Mouse (Mus musculus) adrenal gland (tissue): ENCODE results near the gene Cbfa2t2.

Source experiments
- intact Hi-C: fragments of 180-260 bp; cut with DNase I; formaldehyde crosslinking; loops from one replicate; pipeline ENCODE4 v1.15.1; 2025

Cbfa2t2 gene

GRCm38 (mm10) chr2:154534704-154535270, 98.5 kb downstream of the Cbfa2t2 start:
- intact Hi-C loops = no loop called here

DNA sequence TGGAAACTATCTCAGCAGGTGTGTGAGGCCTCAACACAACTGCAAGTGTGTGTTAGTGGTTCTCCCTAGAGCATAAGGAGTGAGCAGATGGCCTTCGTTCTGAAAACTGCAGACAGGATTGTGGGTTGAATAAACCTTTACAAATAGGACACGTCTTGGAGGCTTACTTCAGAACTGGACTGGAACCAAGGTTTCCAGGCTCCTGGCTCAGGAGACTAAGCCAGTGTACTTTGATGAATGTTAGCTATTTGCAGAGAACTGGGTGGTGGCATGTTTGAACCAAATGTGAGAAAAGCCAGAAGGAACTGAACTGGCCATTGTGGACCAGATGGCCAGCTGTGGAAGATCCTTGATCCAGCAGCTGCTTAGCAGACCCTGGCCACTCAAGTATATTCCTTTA, 102.0 kb downstream of the Cbfa2t2 start:
- intact Hi-C loops = no loop called here

DNA sequence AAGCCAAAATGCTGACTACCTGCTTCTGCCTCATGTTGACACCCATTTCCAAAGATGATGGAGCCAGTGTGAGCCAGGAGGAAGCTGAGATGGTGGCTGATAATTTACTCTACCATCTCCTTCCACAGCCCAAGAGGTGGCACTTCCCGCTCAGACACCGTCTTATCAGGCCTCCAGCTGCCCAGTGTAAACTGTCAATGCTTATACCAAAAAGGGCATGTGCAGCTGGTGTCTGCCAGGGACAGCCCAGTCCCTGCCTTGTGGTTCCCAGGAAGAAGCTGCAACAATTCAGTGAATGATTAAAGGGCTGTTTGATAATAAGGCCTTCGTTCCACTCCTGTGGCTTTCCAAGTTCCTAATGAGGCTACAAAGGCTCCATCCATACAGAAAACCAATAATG, 102.4 kb downstream of the Cbfa2t2 start:
- intact Hi-C loops = no loop called here

DNA sequence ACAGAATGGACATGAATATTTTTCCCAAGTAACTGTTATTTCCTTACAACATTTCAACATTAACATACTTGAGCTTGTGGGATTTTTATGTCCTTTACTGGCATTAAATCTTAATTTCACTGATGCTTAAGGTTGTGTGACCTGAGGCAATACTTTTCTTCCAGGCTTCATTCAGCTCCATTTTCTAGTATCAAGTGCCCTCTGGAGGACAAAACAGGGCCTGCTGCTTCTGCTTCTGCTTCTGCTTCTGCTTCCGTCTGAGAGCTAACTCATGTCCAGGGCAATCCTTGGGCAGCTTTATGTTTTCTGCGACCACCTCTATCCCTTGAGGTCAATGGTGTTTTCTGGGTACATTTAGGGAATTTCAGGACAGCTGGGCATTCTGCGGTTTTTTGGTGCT, 103.4 kb downstream of the Cbfa2t2 start:
- intact Hi-C loops = loop anchor here (2.0 kb wide), 1 partner anchor 123 kb away; no protein-coding TSS in a partner anchor

- intact Hi-C loops = loop anchor here (2.0 kb wide), 1 partner anchor 125 kb away; no protein-coding TSS in a partner anchor
Observed at GRCm38 (mm10) chr2:154541630-154542029, 105.3 kb downstream of the Cbfa2t2 start.

- intact Hi-C loops = no loop called here
Observed at GRCm38 (mm10) chr2:154543567-154544347, 107.5 kb downstream of the Cbfa2t2 start.

- intact Hi-C loops = no loop called here
Observed at GRCm38 (mm10) chr2:154546711-154547110, 110.4 kb downstream of the Cbfa2t2 start, which contains the start of gene 1700003F12Rik. TSS of gene 1700003F12Rik (plus strand) at chr2:154547085.

DNA sequence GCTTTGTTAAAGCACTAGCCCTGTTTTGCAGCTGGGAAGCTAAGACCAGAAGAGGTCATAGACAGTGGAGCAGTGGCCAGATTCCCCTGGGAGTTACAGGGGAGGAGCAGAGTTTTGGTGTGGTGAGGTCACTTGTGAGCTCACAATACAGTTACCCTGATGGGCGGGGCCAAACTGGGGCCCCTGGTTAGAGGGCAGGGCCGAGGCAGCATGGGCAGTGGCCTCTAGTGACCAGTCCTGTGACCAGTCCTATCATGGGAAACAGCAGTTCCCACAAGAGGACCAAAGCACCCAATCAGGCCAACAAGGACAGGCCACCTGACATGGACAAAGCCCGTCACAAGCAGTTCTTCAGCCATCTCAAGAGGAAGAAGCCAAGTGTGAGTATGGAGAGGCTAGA, 112.4 kb downstream of the Cbfa2t2 start:
- intact Hi-C loops = no loop called here

DNA sequence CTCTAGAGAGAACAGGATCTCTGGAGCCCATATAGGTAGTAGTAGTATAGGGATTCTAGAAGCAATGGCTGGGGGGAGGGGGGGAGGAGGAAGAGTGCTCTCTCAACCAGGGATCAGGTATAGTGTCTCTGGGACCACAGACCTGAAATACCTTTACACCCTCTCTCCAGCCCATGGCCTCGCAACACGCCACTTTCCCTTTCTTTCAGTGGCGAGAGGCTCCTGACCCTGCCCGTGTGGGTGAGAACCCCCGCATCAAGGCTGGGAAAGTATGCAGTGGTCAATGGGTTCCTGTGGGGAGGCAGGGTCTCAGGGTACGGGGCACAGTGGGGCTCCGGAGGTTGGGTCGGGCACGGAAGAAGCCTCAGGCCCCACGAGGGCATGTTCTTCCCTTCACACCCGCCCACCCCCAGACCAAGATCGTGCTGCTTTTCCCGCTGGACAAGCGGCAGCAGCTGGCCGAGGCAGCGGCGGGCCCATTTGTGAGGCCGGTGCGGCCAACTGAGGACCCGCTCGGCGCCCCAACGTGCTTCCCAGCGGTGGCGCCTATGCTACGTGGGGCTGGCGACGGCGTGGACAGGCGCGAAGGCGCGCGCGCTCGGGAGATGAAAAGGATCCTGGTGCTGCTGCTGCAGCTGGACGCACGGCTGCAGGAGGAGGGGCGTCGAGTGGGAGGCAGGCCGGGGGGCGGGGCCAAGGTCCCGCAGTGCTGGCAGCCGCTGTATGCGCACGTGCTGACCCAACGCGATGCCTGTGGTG, 113.0 kb downstream of the Cbfa2t2 start:
- intact Hi-C loops = no loop called here

GRCm38 (mm10) chr2:154549886-154550189, 113.6 kb downstream of the Cbfa2t2 start:
- intact Hi-C loops = no loop called here

DNA sequence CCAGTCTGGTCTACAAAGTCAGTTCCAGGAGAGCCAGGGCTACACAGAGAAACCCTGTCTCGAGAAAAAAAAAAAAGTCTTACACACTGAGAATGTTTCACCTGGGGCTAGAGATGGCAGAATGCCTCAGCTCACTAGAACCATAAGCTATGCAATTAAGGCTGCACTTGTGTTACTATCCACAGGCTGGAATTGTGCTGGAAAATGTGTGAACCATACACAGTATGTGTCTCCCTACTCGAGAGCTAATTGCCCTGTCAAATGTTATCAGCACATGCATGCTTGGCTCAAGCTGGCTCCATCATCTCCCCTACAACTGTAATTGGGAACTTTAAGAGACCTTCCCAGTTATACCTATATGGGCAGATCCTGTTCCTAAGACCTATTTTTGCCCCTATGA, 114.7 kb downstream of the Cbfa2t2 start:
- intact Hi-C loops = no loop called here

DNA sequence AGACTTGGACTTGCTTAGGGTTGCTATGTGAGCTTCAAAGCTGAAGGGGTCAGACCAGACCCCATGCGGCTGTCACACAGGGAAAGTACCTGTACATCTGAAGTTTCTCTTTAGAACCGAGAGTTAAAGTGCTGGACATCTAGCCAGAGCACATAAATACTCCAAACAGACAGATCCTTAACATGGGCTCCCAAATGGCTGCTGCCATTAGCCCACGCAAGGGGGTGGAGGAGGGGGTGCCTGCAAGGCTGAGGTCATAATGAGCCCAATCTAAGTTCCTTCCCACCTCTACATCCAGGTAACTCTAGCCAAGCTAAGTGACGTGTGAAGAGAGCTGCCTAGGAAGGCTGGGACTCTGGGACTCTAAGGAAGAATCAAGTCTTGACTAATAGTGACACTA, 115.2 kb downstream of the Cbfa2t2 start, which contains the start of gene Actl10:
Gene Actl10 (plus strand): TSS at position 301 of the 400 bp plus-strand sequence.
- intact Hi-C loops = no loop called here

GRCm38 (mm10) chr2:154551927-154552326, 115.6 kb downstream of the Cbfa2t2 start:
- intact Hi-C loops = no loop called here

DNA sequence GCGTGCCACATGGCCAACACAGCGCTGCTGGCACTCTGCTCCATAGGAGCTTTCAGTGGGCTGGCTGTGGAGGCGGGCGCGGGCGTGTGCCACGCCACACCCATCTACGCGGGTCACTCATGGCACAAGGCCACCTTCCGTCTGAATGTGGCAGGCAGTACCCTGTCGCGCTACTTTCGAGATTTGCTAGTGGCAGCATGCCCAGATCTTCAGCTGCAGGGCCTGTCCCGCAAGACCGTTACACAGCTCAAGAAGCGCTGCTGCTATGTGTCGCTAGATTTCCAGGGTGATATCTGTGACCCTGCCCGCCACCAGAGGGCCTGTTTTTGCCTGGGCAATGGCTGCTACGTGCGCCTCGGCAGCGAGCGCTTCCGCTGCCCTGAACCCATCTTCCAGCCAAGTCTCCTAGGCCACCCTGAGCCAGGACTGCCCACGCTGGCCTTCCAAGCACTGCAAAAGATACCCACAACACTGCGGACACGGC, 116.2 kb downstream of the Cbfa2t2 start:
- intact Hi-C loops = no loop called here

DNA sequence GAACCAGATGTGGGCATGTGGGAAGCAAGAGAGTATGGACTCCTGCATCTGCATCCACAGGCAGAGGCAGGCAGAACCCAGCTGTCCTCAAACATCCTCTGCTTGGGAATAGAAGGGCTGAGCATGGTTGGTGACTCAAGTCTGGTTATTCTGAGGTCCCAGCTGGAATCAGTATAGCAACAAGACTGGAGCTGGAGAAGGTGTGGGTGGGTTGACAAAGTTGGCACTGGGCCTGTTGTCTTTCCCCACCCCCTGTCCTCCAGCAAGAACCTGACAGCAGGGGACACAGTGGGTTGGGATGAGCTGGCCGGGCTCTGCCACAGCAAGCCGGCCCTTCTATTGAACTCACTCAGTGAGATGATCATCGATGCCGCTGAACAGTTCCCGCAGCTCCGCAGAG, 119.0 kb downstream of the Cbfa2t2 start:
- intact Hi-C loops = no loop called here

DNA sequence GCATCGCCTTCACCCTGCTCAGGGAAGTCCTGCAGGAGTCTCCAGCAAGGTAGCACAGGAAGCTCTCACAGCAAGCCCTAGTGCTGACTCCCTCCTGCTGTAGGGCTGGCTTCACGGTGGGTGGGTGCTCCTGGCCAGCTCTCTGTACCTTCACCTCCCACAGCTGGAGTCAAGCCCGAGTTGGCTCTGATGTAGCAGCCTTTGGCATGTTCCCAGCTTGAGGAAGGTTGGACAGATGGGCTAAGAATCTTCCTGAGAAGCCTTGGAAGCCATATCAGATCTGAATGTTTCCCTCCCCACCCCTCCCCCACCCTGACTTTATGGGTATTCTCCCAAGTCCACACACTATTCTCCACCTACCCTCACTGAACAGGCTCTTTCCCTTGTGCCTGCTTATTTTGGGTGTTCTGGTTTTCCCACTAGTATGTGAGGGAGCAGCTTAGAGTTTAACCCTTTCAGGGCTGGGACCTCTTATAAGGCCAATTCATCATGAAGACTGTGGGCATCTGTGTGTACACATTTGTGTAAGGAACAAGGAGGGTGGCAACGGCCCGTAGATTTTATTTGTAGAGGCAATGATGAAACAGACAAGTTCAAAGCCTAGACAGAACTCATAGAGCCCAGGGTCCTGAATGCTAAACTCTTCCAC, 121.0 kb downstream of the Cbfa2t2 start:
- intact Hi-C loops = no loop called here

GRCm38 (mm10) chr2:154558264-154559039, 122.2 kb downstream of the Cbfa2t2 start, which contains the start of gene Necab3:
TSS of gene Necab3 (minus strand) at chr2:154558890.
- intact Hi-C loops = no loop called here

DNA sequence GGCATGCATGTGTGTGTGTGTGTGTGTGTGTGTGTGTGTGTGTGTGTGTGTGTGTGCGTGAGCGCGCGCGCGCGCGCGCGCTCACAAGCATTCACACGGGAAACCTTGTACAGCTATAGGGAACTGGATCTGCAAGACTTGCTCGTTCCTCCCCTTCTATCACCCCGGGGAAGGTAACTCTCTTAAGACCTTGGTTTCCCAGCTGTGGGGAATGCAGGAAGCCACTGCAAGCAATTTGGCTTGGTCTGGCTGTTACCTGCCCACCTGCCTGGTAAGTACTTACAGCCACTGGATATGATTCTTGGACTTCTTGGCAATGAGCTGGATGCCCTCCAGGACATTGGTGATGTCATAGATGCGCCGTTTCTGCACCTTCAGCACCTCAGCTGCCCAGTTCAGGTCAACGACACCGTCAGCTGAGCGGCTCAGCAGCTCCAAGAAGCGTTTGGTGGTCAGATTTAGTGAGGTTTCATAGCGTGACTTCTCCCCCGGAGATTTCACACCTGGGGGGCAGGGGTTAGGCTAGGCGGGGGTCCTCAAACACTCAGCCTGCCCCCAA, 127.4 kb downstream of the Cbfa2t2 start:
- intact Hi-C loops = no loop called here

DNA sequence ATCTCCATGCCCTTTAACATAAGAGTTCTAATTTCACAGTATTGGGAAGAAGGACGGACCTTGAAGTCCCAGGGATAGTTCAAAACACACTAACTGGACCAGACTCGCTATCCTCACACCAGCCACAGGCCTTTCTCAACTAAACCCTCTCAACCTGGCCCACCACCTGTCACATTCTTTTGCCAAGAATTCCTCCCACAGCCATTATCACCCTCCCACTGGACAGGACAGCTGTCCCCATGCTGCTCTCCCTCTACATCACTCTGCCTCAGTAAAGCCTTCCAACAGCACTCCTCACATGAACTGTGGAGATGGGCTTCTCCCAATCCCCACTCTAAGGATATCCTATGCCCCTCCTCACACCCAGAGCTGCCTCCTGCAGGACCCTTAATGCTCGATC, 129.3 kb downstream of the Cbfa2t2 start:
- intact Hi-C loops = no loop called here

DNA sequence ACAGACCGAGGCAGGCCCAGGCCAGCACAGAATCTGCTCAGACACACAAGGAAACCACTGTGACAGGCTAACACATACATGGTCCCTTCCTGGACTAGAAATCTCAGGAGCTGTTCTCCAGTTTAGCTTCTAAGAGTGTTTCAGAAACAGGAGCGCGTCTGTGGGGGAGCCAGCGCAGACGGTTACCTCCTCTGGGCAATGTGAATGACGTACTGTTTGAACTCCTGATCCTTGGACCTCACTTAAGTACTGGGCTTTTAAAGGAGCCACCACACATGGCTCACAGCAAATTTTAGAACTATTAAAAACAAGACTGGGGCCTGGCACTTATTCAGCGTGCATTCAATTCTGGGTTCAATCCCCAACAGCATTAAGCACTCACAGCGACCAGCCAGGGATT, 130.4 kb downstream of the Cbfa2t2 start:
- intact Hi-C loops = no loop called here
